Mouse (Mus musculus) heart, embryonic 15.5 days (tissue): ENCODE results near the gene Gstm4. TPM values are rescaled to one million over a fixed set of nuclear protein-coding genes. Genes with fewer than 3 reads are reported as not detected.

Experiments
- polyA plus RNA-seq: library from polyadenylated mRNA; unstranded; fragments of >200 nt; fragmentation: Nextera tagmentation; extraction: Ambion mirVana; gene quantifications from 2 replicates; pipeline ENCODE4 v1.2.1, GENCODE M21; 2015

The Gstm4 gene
- polyA plus RNA-seq, 1 experiment from 2014 or later: 12.9 TPM

Other genes starting within 250 kb of the Gstm4 start
- not detected in 2 replicates for gene Eps8l3, start 167.7 kb downstream of the Gstm4 start, polyA plus RNA-seq
- 111 and 122 TPM in 2 replicates for gene Gstm5, start 149.1 kb downstream of the Gstm4 start, polyA plus RNA-seq
- gene Gstm7, start 113.1 kb downstream of the Gstm4 start, polyA plus RNA-seq: 22.1 and 23.1 TPM in 2 replicates
- gene Gstm6, start 101.1 kb downstream of the Gstm4 start, polyA plus RNA-seq: 10.4 TPM in 2 replicates
- 0.30 TPM in 1 of 2 replicates, not detected in the other for gene Gstm3, start 75.6 kb downstream of the Gstm4 start, polyA plus RNA-seq
- gene Gstm2, start 58.4 kb downstream of the Gstm4 start, polyA plus RNA-seq: 71.9 and 82.1 TPM in 2 replicates
- gene Gstm1, start 26.9 kb downstream of the Gstm4 start, polyA plus RNA-seq: 72.1 and 88.3 TPM in 2 replicates
- gene Ampd2, start 41.8 kb upstream of the Gstm4 start, polyA plus RNA-seq: 22.5 and 31.4 TPM in 2 replicates
- 0.74 and 1.1 TPM in 2 replicates for gene Gnat2, start 47.9 kb upstream of the Gstm4 start, polyA plus RNA-seq
- gene Gnai3, start 101.3 kb upstream of the Gstm4 start, polyA plus RNA-seq: 65.9 and 80.3 TPM in 2 replicates
- gene Gpr61, start 110.0 kb upstream of the Gstm4 start, polyA plus RNA-seq: 0.05 and 0.16 TPM in 2 replicates
- gene Amigo1, start 141.4 kb upstream of the Gstm4 start, polyA plus RNA-seq: 3.0 and 3.2 TPM in 2 replicates
- gene Cyb561d1, start 156.3 kb upstream of the Gstm4 start, polyA plus RNA-seq: 2.7 and 3.8 TPM in 2 replicates
- gene Atxn7l2, start 166.0 kb upstream of the Gstm4 start, polyA plus RNA-seq: 5.8 and 9.0 TPM in 2 replicates
- 2.0 and 2.2 TPM in 2 replicates for gene Sypl2, start 181.8 kb upstream of the Gstm4 start, polyA plus RNA-seq
- gene Psma5, start 212.0 kb upstream of the Gstm4 start, polyA plus RNA-seq: 174 and 197 TPM in 2 replicates
- 10.2 and 13.9 TPM in 2 replicates for gene Sort1, start 239.2 kb upstream of the Gstm4 start, polyA plus RNA-seq